Mouse (Mus musculus) splenic B cell, adult 2 months (primary cell): ENCODE data around the gene Pola1.
A peak's percentile ranks its signal among the peaks of the same experiment; 100 is the strongest.
"Not testable (repeated sequence)": the region's sequence is repeated elsewhere in the genome, so short reads cannot be mapped to it uniquely, and the experiment has no call there.

Experiments
- DNase-seq: peaks from one replicate; pipeline ENCODE4 v3.0.0-alpha.2; 2011; ENCODE audit warnings: low read depth, low spot score
- H3K27me3 ChIP-seq: 2 replicates; pipeline ENCODE4 v1.6.1; 2012; ENCODE audit warnings: mild to moderate bottlenecking, low read length, moderate library complexity, mixed read lengths; ENCODE audit not compliant: control insufficient read depth, poor library complexity, insufficient read depth, severe bottlenecking
- H3K36me3 ChIP-seq: 2 replicates; pipeline ENCODE4 v1.6.1; 2012; ENCODE audit warnings: mild to moderate bottlenecking, low read length, moderate library complexity, mixed read lengths; ENCODE audit not compliant: control insufficient read depth, poor library complexity, insufficient read depth, severe bottlenecking

The Pola1 gene

GRCm38 (mm10) chrX:93594283-93594682 is 37.7 kb downstream of the Pola1 start:
- Histone ChIP-seq H3K36me3 (no peaks in the 10 kb centered on the region), H3K27me3 (no peaks in the 10 kb centered on the region)
- DNase-seq: no peak

- DNase-seq: no peak
- Histone ChIP-seq H3K36me3 (no peaks in the 10 kb centered on the region), H3K27me3 (no peaks in the 10 kb centered on the region)
Measured at GRCm38 (mm10) chrX:93580931-93581330, 51.0 kb downstream of the Pola1 start.

- H3K27me3 ChIP-seq: no peaks in the 10 kb centered on the region
- peak; percentile 17 for DNase-seq
- no peaks in the 10 kb centered on the region for H3K36me3 ChIP-seq
Measured at GRCm38 (mm10) chrX:93557171-93557570, 74.8 kb downstream of the Pola1 start.

- H3K27me3 ChIP-seq: no peaks in the 10 kb centered on the region
- no peak for DNase-seq
- no peaks in the 10 kb centered on the region for H3K36me3 ChIP-seq
Measured at GRCm38 (mm10) chrX:93539779-93540178, 92.2 kb downstream of the Pola1 start.

- Histone ChIP-seq H3K36me3 (no peaks in the 10 kb centered on the region), H3K27me3 (no peaks in the 10 kb centered on the region)
- no peak for DNase-seq
Measured at GRCm38 (mm10) chrX:93502865-93503353, 129.0 kb downstream of the Pola1 start.

GRCm38 (mm10) chrX:93497597-93497996 is 134.4 kb downstream of the Pola1 start:
- no peak for DNase-seq
- Histone ChIP-seq H3K27me3 (no peaks in the 10 kb centered on the region), H3K36me3 (no peaks in the 10 kb centered on the region)

- DNase-seq: peak; percentile 16
Measured at GRCm38 (mm10) chrX:93465711-93466110, 166.2 kb downstream of the Pola1 start.

GRCm38 (mm10) chrX:93429738-93430260 is 202.2 kb downstream of the Pola1 start:
- no peaks in the 10 kb centered on the region for H3K27me3 ChIP-seq
- DNase-seq: no peak
- no peaks in the 10 kb centered on the region for H3K36me3 ChIP-seq

More at GRCm38 (mm10) chrX:93465711-93466110, 166.2 kb downstream of the Pola1 start:
- Histone ChIP-seq H3K36me3 (no peaks in the 10 kb centered on the region), H3K27me3 (no peaks in the 10 kb centered on the region)

GRCm38 (mm10) chrX:93428956-93429737 is 202.8 kb downstream of the Pola1 start:
- Histone ChIP-seq H3K36me3 (no peaks in the 10 kb centered on the region), H3K27me3 (no peaks in the 10 kb centered on the region)
- DNase-seq: no peak

- not testable (repeated sequence) for DNase-seq, H3K36me3 ChIP-seq, H3K27me3 ChIP-seq
Measured at GRCm38 (mm10) chrX:93400871-93401270, 231.1 kb downstream of the Pola1 start.

- Histone ChIP-seq H3K27me3 (no peaks in the 10 kb centered on the region), H3K36me3 (no peaks in the 10 kb centered on the region)
- no peak for DNase-seq
Measured at GRCm38 (mm10) chrX:93397089-93397488, 234.9 kb downstream of the Pola1 start.

- H3K36me3 ChIP-seq: no peaks in the 10 kb centered on the region
- no peak for DNase-seq
Measured at GRCm38 (mm10) chrX:93377285-93377972, 254.5 kb downstream of the Pola1 start.

GRCm38 (mm10) chrX:93373503-93373902 is 258.5 kb downstream of the Pola1 start:
- Histone ChIP-seq H3K27me3 (no peaks in the 10 kb centered on the region), H3K36me3 (no peaks in the 10 kb centered on the region)
- DNase-seq: no peak

More at GRCm38 (mm10) chrX:93377285-93377972, 254.5 kb downstream of the Pola1 start:
- H3K27me3 ChIP-seq: no peaks in the 10 kb centered on the region

GRCm38 (mm10) chrX:93369708-93370107 is 262.2 kb downstream of the Pola1 start:
- no peaks in the 10 kb centered on the region for H3K27me3 ChIP-seq
- no peak for DNase-seq
- H3K36me3 ChIP-seq: no peaks in the 10 kb centered on the region

- no peak for DNase-seq
- Histone ChIP-seq H3K36me3 (no peaks in the 10 kb centered on the region), H3K27me3 (no peaks in the 10 kb centered on the region)
Measured at GRCm38 (mm10) chrX:93368211-93368610, 263.7 kb downstream of the Pola1 start.
